Mouse (Mus musculus) thymus, postnatal 4 days (tissue): Measurements from ENCODE around the gene Krit1.
A peak's percentile ranks its signal among the peaks of the same experiment; 100 is the strongest.
"Not testable (repeated sequence)": the region's sequence is repeated elsewhere in the genome, so short reads cannot be mapped to it uniquely, and the experiment has no call there.

Experiments used
- DNase-seq: peaks from one replicate; pipeline ENCODE4 v3.0.0; 2021

Gene Krit1

DNA sequence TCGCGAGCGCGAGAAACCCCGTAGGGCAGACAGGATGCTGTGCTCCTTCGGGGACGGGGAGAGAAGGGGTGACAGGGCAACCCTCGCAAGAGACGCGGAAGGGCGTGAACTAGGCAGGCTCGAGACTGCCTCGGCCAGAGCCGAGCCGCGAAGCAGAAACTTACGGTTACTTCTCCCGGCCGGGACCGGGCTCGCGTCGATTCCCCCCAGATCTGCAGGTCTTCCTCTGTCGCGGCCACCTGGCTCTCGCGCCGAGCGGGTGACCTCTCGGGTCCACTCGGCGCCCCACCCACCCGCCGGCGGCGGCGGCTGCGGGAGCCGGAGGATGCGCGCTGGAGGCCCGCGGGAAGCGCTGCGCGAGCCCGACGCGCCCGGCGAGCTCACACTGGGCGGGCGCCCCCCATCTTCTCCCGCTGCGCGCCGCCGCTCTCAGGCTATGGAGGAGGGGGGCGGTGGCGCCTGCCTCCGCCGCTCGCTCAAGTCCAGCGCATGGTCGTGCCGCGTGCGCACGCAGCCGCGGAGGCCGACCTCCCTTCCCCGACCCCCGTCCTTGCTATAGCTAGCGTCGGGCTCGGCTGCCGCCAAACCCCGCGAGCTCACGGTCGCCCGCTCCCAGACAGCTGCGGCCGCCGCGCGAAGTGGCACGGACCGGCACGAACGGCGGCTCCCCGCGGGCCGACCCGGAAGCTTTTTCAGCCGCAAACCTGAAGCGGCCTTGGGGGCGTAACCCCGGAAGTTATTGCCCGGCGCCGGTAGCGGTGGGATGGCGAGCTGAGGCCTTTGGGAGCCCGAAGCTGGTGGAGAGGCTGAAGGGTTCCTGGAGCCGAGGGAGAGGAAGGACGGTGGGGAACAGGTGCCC is at the start of gene Krit1, which contains the start of gene Ankib1:
Krit1 (plus strand) TSS at position 752 of the 859 bp plus-strand sequence.
Ankib1 (minus strand) TSS at position 493 of the 859 bp plus-strand sequence.
- peak; percentile 92 for DNase-seq

- no peak for DNase-seq
Measured at GRCm38 (mm10) chr5:3771512-3771911, 31.5 kb upstream of the Krit1 start.

GRCm38 (mm10) chr5:3772017-3772416 is 31.0 kb upstream of the Krit1 start:
- DNase-seq, result no peak

DNA sequence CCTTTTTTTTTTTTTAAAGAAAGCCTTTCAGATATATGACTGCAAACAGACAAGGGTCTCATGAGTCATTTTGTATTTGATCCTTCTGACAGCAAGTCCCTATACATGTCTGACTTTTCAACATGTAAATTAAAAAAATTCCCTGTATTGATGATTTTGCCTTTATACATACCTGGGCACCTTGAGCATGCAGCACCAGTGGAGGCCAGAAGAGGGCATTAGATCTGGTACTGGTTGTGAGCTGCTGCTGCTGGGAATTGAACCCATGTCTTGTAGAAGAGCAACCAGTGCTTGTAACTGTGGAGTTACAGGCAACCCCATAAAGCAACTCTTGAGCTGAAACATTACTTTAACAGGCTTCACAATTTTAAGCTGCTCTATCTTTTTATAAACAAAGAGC is 20.3 kb upstream of the Krit1 start:
- peak; percentile 65 for DNase-seq

DNA sequence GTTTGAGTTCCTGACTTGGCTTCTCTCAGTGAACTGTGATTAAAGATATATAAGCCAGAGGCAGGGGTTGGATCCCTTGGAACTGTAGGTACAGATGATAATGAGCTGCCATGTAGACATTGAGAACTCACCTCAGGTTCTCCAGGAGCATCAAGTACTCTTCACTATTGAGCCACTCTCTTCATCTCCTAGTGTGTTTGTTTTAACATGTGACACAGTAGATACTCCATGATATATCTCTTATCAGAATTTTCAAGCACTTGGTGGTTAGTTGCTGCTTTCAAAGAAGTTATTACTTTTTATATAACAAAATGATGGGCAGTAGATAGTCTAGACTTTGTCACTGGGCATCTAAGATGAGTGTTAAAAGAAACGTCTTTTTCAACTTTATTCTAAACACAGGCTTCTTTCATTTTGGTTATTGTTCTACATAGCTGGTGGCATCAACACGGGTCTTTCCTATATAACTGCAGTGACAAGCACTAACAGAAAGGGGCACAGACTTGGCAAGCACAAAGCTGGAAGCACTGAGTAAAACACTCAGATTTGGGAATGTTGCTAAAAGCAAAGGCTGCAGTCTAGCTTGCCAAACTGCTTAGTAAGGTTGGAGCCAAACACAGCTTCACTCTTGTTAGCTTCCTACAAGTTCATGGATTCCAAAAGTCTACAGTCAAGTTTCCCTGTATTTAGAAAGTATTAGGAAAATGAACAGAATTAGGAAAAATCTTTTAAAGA is 18.9 kb upstream of the Krit1 start:
- DNase-seq, result no peak

- DNase-seq, result no peak
Measured at GRCm38 (mm10) chr5:3784751-3785496, 18.1 kb upstream of the Krit1 start.

DNA sequence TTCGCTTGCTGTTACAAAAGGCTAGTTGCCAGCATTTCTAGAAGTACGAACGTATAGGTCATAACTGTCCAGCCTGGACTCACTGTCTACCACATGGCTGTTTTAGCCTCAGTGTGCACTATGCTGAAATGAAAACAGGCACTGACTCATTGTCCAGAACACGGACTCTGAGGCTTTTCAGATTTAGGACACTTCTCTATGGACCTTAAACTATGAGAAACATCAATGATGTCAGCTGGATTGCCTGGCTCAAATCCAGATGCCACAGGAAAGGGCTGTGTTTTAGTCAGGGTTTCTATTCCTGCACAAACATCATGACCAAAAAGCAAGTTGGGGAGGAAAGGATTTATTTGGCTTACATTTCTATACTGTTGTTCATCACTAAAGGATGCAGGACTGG is 15.4 kb upstream of the Krit1 start:
- DNase-seq, result no peak

DNA sequence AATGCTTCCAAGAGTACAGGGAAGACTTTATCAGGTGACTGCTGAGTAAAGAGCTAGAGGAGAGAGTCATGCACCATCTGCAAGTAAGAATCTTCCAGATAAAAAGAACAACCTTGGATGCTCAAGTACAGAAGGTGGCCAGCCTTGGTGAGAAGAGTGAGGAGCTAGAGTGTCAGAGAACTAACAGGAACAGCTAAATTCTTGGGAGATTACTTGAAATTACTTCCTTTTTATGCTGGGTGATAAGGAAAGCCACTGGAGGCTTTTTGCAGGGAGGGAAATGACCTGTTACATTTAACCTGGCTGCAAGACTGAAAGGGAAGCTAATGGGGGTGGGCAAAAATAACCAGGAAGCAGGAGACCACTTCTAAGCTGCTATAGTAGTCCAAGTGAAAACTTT is 11.9 kb upstream of the Krit1 start:
- DNase-seq, result no peak

- not testable (repeated sequence) for DNase-seq
Measured at GRCm38 (mm10) chr5:3797101-3797500, 5.9 kb upstream of the Krit1 start.

DNA sequence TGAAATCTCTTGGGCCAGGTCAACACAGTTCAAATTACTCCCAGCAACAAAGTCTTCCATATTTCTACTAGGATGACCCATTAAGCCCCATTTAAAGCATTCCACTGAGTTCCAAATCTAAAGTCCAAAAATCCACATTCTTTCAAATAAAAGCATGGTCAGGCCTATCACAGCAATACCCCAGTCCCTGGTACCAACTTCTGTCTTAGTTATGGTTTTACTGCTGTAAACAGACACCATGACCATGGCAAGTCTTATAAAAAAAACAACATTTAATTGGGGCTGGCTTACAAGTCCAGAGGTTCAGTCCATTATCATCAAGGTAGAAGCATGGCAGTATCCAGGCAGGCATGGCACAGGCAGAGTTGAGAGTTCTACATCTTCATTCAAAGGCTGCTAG is 4.3 kb upstream of the Krit1 start:
- not testable (repeated sequence) for DNase-seq

DNA sequence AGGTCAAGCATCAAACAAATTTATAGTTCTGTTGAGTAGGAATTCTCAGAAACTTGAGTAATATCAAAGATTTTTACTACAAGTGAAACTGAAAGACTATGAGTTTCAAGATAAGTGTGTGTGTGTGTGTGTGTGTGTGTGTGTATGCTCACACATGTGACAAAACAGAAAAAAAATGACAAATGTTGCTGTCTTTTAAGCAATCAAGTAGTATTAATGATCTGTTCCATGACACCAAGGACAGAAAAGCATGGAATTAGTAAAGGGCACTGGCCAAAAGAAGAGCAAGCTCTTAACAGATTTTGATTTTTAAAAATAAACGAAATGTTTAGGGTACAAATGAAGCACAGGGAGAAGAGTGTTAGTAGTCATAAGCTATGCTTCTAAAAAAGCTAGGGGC is 2.9 kb upstream of the Krit1 start:
- no peak for DNase-seq

DNA sequence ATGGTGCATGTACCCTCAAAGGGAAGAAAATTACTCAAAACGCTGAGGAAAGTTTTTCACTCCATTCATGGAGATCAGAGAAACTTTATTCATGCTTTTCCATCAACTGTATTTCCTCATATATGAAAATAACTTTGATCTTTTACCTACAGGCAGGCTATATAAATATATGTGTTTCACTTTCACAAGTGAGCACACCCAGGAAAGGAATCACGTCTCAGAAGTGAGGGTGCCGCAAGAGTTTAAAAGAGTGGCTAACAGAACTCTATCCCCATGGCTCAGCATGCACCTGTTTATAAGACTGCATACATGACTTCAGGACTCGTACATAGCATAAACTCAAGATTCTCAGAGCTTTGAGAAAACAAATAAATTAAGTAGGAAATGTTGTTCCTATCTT is 2.1 kb upstream of the Krit1 start:
- DNase-seq, result no peak

DNA sequence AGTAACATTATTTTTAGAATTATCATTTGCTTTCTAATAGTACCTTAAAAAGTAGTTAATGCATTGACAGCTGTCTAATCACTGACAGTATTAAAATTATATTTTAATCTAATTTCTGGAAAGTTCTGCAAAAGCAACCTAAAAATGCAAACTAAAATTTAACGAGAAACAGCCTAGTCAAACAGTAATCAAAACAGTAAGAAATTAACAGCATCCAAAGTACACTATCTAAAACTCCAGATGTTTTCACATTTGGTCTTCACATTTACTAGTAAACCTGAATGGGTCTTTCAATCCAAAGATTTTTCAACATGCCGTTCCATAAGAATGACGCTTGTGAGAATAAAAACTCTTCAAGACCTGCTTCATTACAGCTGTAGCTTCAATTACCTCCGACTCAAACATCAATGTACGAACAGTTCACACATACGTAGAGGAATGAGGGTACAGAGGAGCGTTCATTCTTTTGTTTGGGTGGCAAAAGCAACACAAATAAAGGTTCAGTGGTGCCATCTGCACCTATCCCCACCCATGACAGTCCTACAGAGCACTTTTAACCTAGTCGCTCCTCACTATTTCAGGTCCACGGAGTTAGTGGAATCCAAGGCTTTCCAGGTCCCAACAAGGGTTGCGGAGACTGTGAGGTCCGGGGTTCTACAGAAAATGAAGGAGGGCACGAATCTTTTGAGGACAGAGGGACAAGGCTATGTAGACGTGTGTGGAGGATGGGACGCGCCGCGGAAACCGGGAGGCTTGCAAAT is 1.1 kb upstream of the Krit1 start:
- no peak for DNase-seq

GRCm38 (mm10) chr5:3803292-3804165 is 545 bp downstream of the Krit1 start:
- DNase-seq, result no peak

DNA sequence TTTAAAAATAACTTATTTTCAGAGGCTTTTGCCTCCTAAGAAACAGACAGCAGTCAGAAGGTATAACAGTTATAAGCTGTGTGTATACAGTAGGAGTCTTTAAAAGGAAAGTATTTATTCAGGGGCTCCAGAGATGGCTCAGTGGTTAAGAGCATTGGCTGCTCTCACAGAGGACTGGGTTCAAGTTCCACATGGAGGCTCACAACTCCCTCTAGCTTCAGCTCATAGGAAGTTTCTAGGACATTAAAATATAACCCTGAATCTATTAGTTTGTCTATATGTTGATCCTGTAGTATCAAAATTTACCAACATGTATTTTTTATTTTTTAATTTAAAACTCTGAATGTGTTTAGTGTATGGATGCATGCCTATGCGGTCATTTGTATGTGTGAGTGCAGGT is 5.5 kb downstream of the Krit1 start:
- no peak for DNase-seq

- DNase-seq, result no peak
Measured at GRCm38 (mm10) chr5:3834107-3834506, 31.1 kb downstream of the Krit1 start.

GRCm38 (mm10) chr5:3845026-3845425 is 42.0 kb downstream of the Krit1 start, which contains the start of gene Lrrd1:
Gene Lrrd1, plus strand, starts transcription at chr5:3845173.
- DNase-seq, result peak; percentile 11

DNA sequence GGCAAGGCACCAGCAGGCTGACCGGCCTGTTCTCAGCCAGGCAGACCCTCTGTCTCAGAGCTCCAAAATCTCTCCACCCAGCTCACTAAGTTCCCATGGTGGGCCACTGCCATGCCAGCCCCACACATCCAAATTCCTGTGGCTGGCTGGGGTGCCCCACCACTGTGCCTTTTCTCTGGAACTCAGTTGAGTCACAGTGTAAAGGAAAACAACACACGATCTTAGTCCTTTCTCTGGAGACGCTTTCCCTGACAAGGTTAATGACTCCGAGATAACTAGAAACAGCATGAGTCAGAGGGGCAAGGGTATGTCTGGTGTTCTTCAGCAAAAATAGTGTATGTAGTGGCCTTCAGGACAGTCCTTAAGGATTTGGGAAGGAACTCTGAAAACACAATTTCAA is 67.2 kb downstream of the Krit1 start:
- no peak for DNase-seq

- DNase-seq, result no peak
Measured at GRCm38 (mm10) chr5:3872348-3872747, 69.4 kb downstream of the Krit1 start.

- DNase-seq, result no peak
Measured at GRCm38 (mm10) chr5:3873485-3873884, 70.5 kb downstream of the Krit1 start.

DNA sequence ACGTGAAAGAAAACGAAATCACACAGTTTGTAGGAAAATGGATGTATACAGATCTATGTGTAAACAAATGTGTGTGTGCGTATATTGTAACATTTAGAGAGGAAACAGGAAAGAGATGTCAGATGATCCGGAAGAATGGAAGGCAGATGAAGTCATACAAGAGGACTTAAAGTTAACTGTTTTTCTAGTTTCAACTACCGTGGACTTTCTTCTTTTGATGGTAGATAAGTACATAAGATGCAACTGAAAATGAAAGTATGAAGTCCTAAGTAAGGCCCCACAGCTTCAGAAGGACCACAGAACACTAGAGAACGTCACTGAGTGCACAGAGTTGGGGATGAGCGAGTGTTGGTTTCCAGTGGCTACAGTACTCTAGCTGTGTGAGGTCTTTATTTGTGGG is 83.9 kb downstream of the Krit1 start:
- DNase-seq, result not testable (repeated sequence)
